Mouse (Mus musculus) olfactory bulb, adult 2 months (tissue): ENCODE data around the gene Slc52a3.
A peak's percentile ranks its signal among the peaks of the same experiment; 100 is the strongest.

ENCODE experiments used
- CTCF ChIP-seq: fragments of 200-500 bp; IDR thresholded peaks from 2 replicates; pipeline ENCODE4 v1.5.1; 2012; ENCODE audit warnings: low read depth, mild to moderate bottlenecking, low read length, moderate library complexity; ENCODE audit not compliant: insufficient read depth
- POLR2A ChIP-seq: fragments of 200-500 bp; IDR thresholded peaks from 2 replicates; pipeline ENCODE4 v1.6.1; 2012; ENCODE audit warnings: mild to moderate bottlenecking, low read depth, low read length, moderate library complexity; ENCODE audit not compliant: insufficient read depth

DNA sequence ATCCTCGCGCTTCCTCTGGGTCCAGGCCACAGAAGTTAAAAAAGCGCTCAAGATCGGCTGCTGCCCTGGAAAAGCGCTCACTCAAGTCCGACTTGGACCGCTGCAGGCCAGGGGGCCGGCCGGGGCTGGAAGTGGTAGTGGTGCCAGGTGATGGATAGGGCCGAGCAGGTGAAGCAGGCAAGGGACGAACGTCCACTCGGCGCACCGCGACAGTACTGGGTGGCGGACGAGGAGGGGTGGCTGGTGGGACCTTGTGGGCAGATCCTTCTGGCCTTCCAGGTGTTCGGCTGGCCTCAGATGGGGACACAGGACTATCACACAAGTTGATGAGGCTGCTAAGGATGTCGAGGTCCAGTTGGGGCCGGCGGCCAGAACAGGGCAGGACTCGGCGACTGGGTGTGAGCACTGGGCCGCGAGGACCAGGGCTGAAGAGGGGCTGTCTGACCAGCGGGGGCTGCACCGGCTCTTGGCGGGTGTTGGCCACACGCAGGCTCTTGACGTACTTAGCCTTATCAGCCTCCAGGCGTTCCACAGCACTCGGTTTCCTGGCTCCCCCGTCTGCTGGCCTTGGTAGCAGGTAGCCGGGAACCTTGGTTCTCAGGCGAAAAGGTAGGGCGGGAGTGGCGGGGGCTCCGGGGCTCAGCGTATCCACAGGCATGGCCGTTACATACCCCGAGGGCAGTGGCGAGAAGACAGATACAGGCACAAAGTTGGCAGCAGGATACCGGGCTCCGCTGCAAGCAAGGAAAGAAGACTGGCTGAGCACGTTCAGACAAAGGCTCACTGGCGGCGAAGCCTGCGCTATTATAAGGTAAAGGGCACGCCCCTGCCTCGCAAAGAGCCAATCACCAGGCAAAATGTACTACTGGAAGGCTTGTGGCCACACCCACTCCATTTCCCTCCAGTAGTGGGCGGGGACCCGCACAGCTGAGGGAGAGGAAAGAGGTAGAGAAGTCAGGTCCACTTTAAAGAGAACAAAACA lies 25.8 kb upstream of the Slc52a3 start:
- TF ChIP-seq CTCF (no peak), POLR2A (0 out of 2 replicates have a peak, but pooled peaks have one; percentile 41)
